Mouse (Mus musculus) v-Abl transformed pro-B cells (cell line): ENCODE results near the gene Tmem175.

ENCODE experiments used
- in situ Hi-C, 2 experiments: fragments of 400-800 bp; cut with MboI; formaldehyde crosslinking; loops; one replicate each; pipeline ENCODE4 v1.15.1; 2025; ENCODE audit not compliant: unreplicated experiment in 2 of 2

The Tmem175 gene

GRCm38 (mm10) chr5:108651823-108652222, 22.3 kb downstream of the Tmem175 start:
- in situ Hi-C loops, result loop anchor here (5.0 to 25.0 kb wide), 3 partner anchors 225 to 627 kb away; no protein-coding TSS in a partner anchor

GRCm38 (mm10) chr5:108653341-108653740, 23.8 kb downstream of the Tmem175 start:
- in situ Hi-C loops, result loop anchor here (5.0 to 25.0 kb wide), 3 partner anchors 226 to 629 kb away; no protein-coding TSS in a partner anchor

DNA sequence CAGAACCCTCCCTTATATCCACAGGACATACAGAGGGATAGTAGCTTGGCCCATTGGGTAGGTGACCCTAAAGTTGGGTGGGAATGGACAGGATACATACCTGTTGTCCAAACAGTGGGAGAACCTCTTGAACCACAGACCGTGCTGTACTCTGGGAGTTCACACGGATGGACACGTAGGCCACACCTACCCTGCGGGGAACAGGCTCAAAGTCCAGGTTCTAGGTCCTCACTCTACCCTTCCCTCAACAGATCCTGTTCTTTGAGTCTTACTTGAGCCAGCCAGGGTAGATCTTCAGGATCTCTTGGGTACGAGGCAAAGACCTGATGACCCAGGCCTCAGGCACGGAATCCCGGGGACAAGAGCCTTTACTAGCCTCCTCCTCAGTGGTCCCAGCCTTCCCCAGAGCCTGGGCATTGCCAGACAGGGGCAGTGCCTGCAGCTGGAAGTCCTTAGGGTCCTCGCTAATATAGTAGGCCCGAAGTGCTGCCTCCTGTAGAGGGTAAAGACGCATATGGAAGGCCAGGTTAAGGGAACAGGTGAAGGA, 24.9 kb downstream of the Tmem175 start:
- in situ Hi-C loops, result loop anchor here (5.0 to 25.0 kb wide), 3 partner anchors 227 to 630 kb away; no protein-coding TSS in a partner anchor

DNA sequence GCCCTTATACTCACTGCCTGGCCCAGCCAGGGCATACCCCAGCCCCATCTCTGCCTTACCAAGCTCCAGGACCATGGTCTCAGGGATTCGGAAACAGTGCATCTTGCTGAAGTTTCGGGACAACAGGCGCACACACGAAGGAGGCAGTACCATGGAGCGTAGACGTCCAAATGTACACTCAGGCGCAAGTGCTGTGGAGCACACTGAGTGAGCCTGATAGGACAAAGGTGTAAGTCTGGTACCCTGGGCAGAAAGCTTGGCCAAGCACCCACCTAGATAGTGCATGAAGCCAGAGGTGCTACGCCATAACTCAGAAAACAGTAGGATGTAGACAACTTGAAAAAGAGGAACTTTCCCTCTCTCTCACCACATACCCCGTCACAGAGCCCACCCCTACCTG, 25.8 kb downstream of the Tmem175 start:
- in situ Hi-C loops, result loop anchor here (10.0 to 25.0 kb wide), 2 partner anchors 618 to 631 kb away; no protein-coding TSS in a partner anchor

- in situ Hi-C loops, result loop anchor here (10.0 to 25.0 kb wide), 2 partner anchors 619 to 631 kb away; no protein-coding TSS in a partner anchor
Observed at GRCm38 (mm10) chr5:108655891-108656650, 26.5 kb downstream of the Tmem175 start.

DNA sequence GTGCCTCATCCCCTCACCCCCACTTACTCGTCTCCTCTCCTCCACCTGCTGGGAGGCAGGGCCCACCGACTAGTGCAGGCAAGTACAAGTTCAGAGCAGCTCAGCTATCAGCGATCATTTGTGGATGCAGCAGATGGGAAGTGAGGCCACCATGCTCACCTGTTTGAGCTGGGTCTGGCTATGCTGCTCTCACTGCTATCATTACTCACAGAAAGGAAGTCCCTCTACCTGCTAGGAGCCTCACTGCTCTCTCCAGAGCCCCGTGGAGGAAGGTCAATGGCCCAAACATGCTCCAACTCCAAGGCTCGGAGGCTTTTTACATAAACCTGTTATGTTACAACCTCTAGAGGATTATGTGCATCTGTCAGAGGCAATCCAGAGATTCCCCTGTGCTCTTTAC, 27.8 kb downstream of the Tmem175 start:
- in situ Hi-C loops, result loop anchor here (10.0 to 25.0 kb wide), 2 partner anchors 620 to 633 kb away; no protein-coding TSS in a partner anchor

GRCm38 (mm10) chr5:108658611-108659010, 29.0 kb downstream of the Tmem175 start:
- in situ Hi-C loops, result loop anchor here (10.0 to 25.0 kb wide), 2 partner anchors 621 to 634 kb away; no protein-coding TSS in a partner anchor

DNA sequence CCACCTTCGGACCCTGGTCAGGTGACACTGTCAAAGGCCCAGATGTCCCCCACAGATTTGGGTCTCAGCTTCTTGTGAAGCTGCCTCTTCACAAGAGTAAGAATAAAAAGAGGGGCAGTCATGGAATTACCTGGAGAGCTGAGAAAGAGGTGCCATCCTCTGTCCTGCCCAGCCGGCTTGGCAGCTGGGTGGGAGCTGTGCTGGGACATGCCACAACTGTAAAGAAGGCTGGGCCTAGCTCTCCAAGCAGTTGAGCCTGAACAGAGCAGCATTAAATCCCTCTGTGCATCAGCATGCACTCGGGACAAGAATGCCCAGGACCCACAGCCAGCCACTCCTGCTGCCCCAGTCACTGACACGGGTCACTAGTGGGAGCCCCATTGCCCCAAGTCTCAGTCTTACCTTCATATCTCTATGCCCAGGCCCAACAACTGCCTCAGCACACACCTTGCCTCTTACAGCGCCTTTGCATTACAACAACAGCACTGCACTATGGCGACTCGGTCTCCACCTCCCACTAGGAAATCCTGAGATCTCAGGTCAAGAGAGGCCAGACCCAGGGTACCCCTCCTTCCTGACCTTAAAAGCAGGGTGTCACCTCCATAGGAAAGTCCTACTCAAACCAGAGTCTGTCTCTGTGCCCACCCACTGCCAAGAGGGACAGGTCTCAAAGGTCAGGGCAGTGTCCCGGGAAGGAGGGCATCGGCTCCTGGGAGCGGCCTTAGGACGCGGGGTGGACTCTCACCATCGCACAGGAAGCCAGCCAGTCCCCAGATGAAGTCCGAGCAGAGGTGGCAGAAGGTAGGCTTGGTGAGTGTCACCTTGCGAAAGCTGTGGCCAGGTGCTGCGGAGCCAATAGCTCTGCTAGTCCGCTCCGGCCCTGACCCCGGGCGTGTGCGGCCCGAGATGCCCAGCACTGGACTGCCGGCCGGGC, 30.4 kb downstream of the Tmem175 start, which contains the start of gene Idua:
Idua (plus strand) TSS at position 634 of the 934 bp plus-strand sequence.
- in situ Hi-C loops, result loop anchor here (10.0 to 25.0 kb wide), 2 partner anchors 623 to 635 kb away; no protein-coding TSS in a partner anchor

DNA sequence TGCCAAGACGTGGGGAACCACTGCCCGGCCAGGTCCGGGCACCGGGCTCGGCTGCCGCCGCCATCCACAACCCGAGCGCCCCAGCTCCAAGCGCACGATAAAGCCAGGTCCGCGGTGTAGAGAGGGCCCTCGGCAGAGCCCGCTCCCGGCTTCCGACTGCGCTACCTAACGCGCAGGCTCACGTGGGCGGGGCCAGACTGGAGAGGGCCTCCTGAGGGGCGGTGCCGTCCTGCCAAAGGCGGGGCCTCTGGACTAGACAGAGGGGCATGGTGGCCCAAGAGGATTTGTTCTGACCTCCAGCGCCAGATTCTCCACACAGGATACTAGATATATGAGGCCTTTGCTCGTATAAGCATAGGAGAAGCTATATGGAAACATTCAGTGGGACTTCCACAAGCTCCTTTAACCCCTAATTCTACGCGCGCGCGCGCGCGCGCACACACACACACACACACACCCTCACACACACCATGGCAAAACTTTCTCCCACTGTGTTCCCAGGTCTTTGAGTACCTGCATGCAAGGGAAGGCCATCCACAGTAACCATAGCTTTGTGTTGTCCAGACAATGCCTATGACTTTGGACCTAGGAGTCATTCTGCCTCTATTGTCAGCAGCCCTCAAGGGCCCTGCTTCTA, 31.2 kb downstream of the Tmem175 start:
- in situ Hi-C loops, result loop anchor here in 1 of 2 experiments (25.0 kb wide), 1 partner anchor 623 kb away; no protein-coding TSS in a partner anchor

- in situ Hi-C loops, result loop anchor here in 1 of 2 experiments (25.0 kb wide), 1 partner anchor 625 kb away; no protein-coding TSS in a partner anchor
Observed at GRCm38 (mm10) chr5:108662772-108663171, 33.2 kb downstream of the Tmem175 start.

DNA sequence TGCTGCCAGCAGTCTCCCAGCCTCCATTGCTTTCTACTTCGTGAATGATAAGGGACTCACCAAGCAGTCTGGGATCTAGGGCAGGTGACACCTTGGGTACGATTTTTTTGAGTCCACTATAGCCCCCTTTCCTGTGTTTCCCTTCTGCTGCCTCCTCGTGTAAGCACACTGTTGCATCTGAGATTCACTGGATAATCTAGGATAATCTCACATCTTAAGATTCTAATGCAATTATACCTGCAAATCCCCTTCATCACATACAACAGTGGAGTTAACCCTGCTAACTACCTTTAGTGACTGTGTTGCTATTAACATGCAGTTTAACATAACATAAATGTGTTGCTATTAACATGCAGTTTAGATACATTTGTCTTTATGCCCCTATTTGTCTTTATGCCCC, 35.5 kb downstream of the Tmem175 start:
- in situ Hi-C loops, result loop anchor here in 1 of 2 experiments (25.0 kb wide), 1 partner anchor 628 kb away; no protein-coding TSS in a partner anchor

DNA sequence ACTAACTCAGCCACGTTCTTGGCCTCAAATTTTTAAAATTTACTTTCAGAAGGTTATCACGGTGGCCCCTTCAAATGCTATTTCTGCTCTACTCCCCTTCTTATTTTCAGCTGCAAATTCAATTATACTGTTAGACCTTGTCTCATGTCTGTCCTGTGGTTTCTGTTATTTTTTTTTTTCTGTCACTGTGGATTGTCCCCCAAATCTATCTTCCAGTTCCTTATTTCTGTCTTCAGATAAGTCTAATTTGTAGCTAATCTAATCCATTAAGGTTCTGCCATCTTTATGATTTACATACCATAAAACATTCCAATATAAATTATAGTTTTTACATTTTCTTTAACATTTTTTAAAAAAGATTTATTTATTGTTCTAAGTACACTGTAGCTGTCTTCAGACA, 37.8 kb downstream of the Tmem175 start:
- in situ Hi-C loops, result loop anchor here in 1 of 2 experiments (25.0 kb wide), 1 partner anchor 630 kb away; no protein-coding TSS in a partner anchor

- in situ Hi-C loops, result loop anchor here in 1 of 2 experiments (25.0 kb wide), 1 partner anchor 631 kb away; no protein-coding TSS in a partner anchor
Observed at GRCm38 (mm10) chr5:108668387-108668932, 38.9 kb downstream of the Tmem175 start.

DNA sequence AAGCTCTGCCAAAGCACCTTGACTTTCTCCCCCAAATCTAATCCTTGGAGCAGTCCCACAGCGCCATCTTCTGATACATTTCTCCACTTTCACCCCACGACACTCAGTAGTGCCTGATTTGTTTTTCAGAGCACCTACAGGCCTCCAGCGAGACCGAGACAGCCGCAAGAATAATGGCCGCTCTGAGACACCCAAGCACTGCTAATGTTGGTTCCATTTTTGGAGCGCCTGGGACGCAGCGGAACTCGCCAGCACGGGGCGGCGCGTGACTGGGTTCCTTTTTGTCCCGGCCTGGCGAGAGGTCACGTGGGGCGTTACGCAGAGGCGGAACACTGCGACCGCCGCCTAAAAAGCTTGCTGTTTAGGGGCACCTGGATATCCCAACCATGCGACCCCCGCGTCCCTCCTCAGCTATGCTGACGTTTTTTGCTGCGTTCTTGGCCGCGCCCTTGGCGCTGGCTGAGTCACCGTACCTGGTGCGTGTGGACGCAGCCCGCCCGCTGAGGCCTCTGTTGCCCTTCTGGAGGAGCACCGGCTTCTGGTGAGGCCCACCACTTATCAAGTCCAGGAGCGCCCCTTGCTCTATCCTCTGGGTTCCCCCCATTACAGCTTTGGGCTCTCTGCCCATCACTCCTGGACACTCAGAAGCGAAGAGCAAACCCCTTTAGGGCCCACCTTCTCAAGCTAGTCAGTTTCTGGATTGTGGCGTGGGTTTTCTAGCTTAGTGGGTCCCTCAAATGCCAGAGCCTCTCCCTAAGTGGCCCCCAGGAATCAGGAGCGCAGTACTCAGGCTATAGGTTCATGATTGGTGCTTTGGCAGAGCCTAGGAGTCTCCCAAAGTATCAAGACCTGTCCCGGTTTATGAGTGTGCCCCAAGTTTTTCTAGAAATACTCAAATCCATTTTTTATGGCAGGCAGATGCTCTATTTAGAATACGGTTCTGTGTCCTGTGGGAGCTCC, 39.7 kb downstream of the Tmem175 start, which contains the start of gene Dgkq:
Dgkq (minus strand) TSS at position 696 of the 960 bp plus-strand sequence.
- in situ Hi-C loops, result loop anchor here in 1 of 2 experiments (25.0 kb wide), 1 partner anchor 632 kb away; no protein-coding TSS in a partner anchor

DNA sequence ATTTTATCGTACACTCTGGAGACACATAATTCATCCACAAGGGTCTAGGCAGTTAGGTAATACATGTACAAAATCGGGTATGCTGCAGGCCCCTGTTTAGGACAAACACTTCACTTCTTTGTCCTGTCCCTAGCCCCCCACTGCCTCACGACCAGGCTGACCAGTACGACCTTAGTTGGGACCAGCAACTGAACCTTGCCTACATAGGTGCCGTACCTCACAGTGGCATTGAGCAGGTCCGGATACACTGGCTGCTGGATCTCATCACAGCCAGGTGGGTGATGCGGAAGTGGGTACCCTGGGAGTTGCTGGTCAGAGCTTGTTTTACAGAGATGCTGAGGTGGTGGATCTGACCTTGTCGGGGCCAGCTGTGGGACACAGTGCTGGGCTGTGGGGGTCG, 40.4 kb downstream of the Tmem175 start:
- in situ Hi-C loops, result loop anchor here in 1 of 2 experiments (5.0 to 25.0 kb wide), 2 partner anchors 57 to 633 kb away; no protein-coding TSS in a partner anchor

GRCm38 (mm10) chr5:108670785-108671184, 41.2 kb downstream of the Tmem175 start:
- in situ Hi-C loops, result loop anchor here in 1 of 2 experiments (5.0 to 25.0 kb wide), 2 partner anchors 57 to 633 kb away; no protein-coding TSS in a partner anchor

DNA sequence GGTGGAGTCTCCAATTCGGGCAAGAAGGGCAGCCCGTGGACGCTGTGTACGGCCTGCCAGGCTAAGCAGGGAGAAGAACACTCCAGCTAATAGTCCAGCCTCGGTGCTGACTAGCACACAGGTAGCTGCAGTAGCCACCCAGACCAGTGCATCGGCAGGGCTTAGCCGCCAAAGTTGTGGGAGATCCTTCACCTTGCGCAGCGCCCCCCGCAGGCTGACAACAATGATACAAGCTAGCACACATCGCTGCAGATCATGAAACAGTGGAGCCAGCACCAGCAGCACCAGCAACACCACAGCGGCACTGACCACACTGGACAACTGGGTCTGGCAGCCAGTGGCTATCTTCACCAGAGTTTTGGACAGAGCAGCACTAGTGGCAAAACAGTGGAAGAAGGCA, 42.2 kb downstream of the Tmem175 start:
- in situ Hi-C loops, result loop anchor here in 1 of 2 experiments (5.0 to 25.0 kb wide), 2 partner anchors 56 to 634 kb away; no protein-coding TSS in a partner anchor
